Mouse (Mus musculus) heart, postnatal 0 days (tissue): ENCODE data around the gene Sucla2. TPM values are rescaled to one million over a fixed set of nuclear protein-coding genes. Genes with fewer than 3 reads are reported as not detected.

Experiments
- ATAC-seq: fragments of 200-750 bp; cut with Nextera tagmentation; 2 replicates; pipeline ENCODE4 v1.8.0; 2017; ENCODE audit warnings: low read depth, moderate number of reproducible peaks, moderate library complexity; ENCODE audit not compliant: insufficient read depth
- DNase-seq: peaks from one replicate; pipeline ENCODE4 v3.0.0-alpha.2; 2016; ENCODE audit warnings: low spot score
- H3K27ac ChIP-seq: fragments of 300-500 bp; sonication (generic); 2 replicates; pipeline ENCODE4 v1.5.1; 2014; ENCODE audit warnings: low read depth, mild to moderate bottlenecking
- H3K27me3 ChIP-seq: fragments of 300-500 bp; sonication (generic); 2 replicates; pipeline ENCODE4 v1.6.1; 2014; ENCODE audit warnings: low read length, mixed read lengths; ENCODE audit not compliant: control insufficient read depth, insufficient read depth
- H3K36me3 ChIP-seq: fragments of 300-500 bp; sonication (generic); replicated peaks from 2 replicates; pipeline ENCODE4 v1.6.1; 2014; ENCODE audit warnings: low read length, mixed read lengths; ENCODE audit not compliant: control insufficient read depth, insufficient read depth
- H3K4me1 ChIP-seq: fragments of 300-500 bp; sonication (generic); 2 replicates; pipeline ENCODE4 v1.6.1; 2014; ENCODE audit warnings: antibody characterized with exemption; ENCODE audit not compliant: control insufficient read depth, insufficient read depth
- H3K4me2 ChIP-seq: fragments of 300-500 bp; sonication (generic); 2 replicates; pipeline ENCODE4 v1.6.1; 2014; ENCODE audit warnings: low read depth, mild to moderate bottlenecking, low read length, moderate library complexity
- H3K4me3 ChIP-seq: fragments of 300-500 bp; sonication (generic); 2 replicates; pipeline ENCODE4 v1.5.1; 2014; ENCODE audit warnings: low read depth, low read length
- H3K9ac ChIP-seq: fragments of 300-500 bp; sonication (generic); replicated peaks from 2 replicates; pipeline ENCODE4 v1.6.1; 2014; ENCODE audit warnings: low read depth, low read length, mixed read lengths
- H3K9me3 ChIP-seq: fragments of 300-500 bp; sonication (generic); replicated peaks from 2 replicates; pipeline ENCODE4 v1.6.1; 2016; ENCODE audit warnings: low read length; ENCODE audit not compliant: control insufficient read depth
- CTCF ChIP-seq: IDR thresholded peaks from 2 replicates; pipeline ENCODE4 v1.5.1; 2016; ENCODE audit warnings: antibody characterized with exemption, control low read depth, low read depth
- EP300 ChIP-seq: IDR thresholded peaks from 2 replicates; pipeline ENCODE4 v1.6.1; 2016; ENCODE audit warnings: antibody characterized with exemption, low read depth
- polyA plus RNA-seq: library from polyadenylated mRNA; unstranded; fragments of >200 nt; fragmentation: Nextera tagmentation; extraction: Ambion mirVana; gene quantifications from 2 replicates; pipeline ENCODE4 v1.2.1, GENCODE M21; 2015
- total RNA-seq: library from RNA; depleted of rRNA; stranded (reverse); fragments of >200 nt; gene quantifications from 2 replicates; pipeline ENCODE4 v1.2.3, GENCODE M21; 2014; ENCODE audit warnings: low replicate concordance; rRNA removed

Sucla2 gene
- total and polyA plus RNA-seq, 2 experiments from 2014 or later = 229 to 449 TPM

- no peak overlapping the region for H3K4me2 ChIP-seq
- no peaks in the 10 kb centered on the region for H3K27me3 ChIP-seq
- ATAC-seq = no peak
- no peak overlapping the region for H3K27ac ChIP-seq
- no peak overlapping the region for H3K4me3 ChIP-seq
- no peaks in the 10 kb centered on the region for H3K9me3 ChIP-seq
- no peak for TF ChIP-seq CTCF
- no peak for TF ChIP-seq EP300
- 0 out of 2 replicates have a peak, but pooled peaks cover under 1% of the 10 kb centered on the region for H3K4me1 ChIP-seq
- no peak overlapping the region for H3K9ac ChIP-seq
- H3K36me3 ChIP-seq = no peaks in the 10 kb centered on the region
- no peak for DNase-seq
These were observed 112.3 kb downstream of the Sucla2 start for GRCm38 (mm10) chr14:73637460-73637859.

Other genes starting within 250 kb of the Sucla2 start
- 7.7 and 12.3 TPM in 2 replicates for gene Rb1, start 199.5 kb upstream of the Sucla2 start, total RNA-seq
- gene Rb1, start 199.5 kb upstream of the Sucla2 start, polyA plus RNA-seq = 9.1 and 10.5 TPM in 2 replicates
- 388 and 470 TPM in 2 replicates for gene Itm2b, start 140.0 kb upstream of the Sucla2 start, total RNA-seq
- 907 and 943 TPM in 2 replicates for gene Itm2b, start 140.0 kb upstream of the Sucla2 start, polyA plus RNA-seq
- gene Med4, start 15.3 kb upstream of the Sucla2 start, total RNA-seq = 17.4 and 17.5 TPM in 2 replicates
- gene Med4, start 15.3 kb upstream of the Sucla2 start, polyA plus RNA-seq = 36.1 and 40.2 TPM in 2 replicates
- gene Nudt15, start 22.9 kb downstream of the Sucla2 start, total RNA-seq = 1.8 and 2.8 TPM in 2 replicates
- 3.7 and 4.7 TPM in 2 replicates for gene Nudt15, start 22.9 kb downstream of the Sucla2 start, polyA plus RNA-seq
- not detected in 2 replicates for gene Gm21750, start 135.9 kb downstream of the Sucla2 start, total RNA-seq
- not detected in 2 replicates for gene Gm21750, start 135.9 kb downstream of the Sucla2 start, polyA plus RNA-seq